Mouse (Mus musculus) spleen, adult 18-20 months (tissue): ENCODE measurements around the gene Best2.
A peak's percentile ranks its signal among the peaks of the same experiment; 100 is the strongest.

Source experiments
- DNase-seq, 2 experiments: peaks; one replicate each; pipeline ENCODE4 v3.0.0; 2022; ENCODE audit warnings: mixed read lengths in 2 of 2

The Best2 gene

GRCm38 (mm10) chr8:84981644-84982498, 32.5 kb downstream of the Best2 start:
- DNase-seq, result no peak

DNA sequence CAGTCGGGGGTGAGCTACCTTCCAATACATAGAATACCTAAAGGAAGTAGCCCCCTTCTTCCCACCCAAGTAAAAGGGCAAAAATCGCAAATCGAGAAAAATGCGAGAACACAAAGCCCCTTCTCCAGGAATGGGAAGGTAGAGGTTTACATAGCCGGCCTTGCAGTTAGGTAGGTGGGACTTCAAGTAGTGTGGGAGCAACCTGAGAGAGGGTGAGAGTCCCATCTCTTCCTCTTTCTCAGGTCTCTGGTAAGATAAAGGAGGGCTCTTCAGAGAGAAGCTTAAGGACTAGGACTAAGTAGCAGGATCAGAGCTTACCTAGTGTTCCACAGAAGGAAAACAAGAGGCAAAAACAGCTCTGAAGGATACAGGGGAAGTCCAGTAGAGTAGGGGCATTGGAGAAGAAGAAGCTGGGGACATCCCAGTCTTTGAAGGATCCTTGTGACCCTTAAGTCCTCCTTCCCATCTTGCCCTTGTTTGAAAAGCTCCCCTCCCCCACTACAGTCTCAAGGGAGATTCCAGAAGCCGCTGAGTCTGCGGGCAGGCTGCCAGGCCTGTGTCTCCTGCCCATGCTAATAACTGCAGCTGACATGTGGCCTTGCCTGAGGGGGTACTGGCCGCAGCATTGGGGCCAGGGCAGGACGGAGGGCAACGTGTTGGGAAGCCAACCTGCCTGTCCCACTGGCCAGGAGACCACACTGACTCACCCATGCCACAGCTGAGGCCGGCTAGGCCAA, 33.5 kb downstream of the Best2 start:
- peak; percentile 54 to 64 for DNase-seq

DNA sequence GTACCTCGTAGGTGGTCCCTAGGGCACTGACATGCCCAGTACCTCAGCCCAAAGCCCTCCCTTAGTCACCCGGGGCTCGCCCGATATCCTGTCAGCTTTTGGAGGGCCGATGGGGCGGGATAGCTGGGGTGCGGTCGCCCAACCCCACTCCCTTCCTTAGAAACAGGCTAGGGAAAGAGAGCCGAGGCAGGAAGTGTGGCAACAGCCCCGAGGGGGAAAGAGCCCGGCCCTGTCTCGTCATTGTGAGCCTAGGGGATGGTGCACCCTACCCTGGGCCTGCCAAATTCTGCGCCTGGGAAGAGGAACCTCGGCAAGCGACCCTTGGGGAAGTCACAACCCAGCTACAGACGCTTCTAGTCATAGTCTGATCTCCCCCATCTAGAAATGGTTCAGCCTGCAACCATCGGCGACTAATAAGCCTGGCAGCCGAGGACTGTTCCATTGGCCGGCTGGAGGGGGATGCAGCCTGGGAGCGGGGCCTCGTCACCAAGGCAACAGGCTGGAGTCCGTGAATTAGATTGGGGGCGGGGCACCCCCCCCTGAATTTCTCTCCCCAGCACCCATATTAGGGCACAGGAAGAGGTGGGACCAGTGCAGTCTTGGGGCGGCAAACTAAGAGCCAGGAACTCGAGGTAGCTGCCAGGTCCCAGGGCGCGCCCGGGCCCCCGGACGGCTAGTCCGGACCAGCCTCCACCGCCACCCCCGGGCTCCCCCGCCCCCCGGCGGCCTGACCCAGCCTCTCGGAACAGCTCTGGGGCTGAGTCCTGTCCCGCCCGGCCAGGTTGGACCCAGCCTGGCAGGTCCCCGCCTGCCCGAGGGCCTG, 34.5 kb downstream of the Best2 start:
- peak; percentile 93 for DNase-seq

- DNase-seq, result peak; percentile 89 to 96
Measured at GRCm38 (mm10) chr8:84978248-84978940, 35.9 kb downstream of the Best2 start, which contains the start of gene Junb. Junb (minus strand) TSS chr8:84978718.

DNA sequence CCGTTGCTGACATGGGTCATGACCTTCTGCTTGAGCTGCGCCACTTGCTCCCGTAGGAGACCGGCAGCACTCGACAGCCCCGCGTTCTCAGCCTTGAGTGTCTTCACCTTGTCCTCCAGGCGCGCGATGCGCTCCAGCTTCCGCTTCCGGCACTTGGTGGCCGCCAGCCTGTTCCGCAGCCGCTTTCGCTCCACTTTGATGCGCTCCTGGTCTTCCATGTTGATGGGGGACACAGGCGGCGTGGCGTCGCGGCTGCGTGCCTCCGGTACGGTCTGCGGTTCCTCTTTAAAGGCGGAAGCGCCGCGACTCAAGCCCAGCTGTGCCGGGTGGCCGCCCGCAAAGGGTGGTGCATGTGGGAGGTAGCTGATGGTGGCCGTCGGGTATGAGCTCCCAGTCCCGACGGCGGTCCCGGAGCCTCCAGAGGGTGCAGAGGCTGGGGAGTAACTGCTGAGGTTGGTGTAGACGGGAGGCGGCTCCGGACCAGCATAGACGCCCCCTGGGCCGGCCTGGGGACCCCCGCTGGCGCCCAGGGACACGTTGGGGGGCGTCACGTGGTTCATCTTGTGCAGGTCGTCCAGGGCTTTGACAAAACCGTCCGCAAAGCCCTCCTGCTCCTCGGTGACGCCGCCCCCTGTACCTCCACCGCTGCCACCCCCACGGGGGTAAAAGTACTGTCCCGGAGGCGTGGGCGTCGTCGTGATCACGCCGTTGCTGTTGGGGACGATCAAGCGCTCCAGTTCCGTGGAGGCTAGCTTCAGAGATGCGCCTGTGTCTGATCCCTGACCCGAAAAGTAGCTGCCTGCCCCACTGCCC, 36.7 kb downstream of the Best2 start:
- peak; percentile 72 to 75 for DNase-seq

GRCm38 (mm10) chr8:84976763-84977434, 37.4 kb downstream of the Best2 start:
- DNase-seq, result no peak

GRCm38 (mm10) chr8:84976031-84976762, 38.1 kb downstream of the Best2 start:
- DNase-seq, result peak; percentile 92 to 95

- peak; percentile 64 to 75 for DNase-seq
Measured at GRCm38 (mm10) chr8:84975434-84975833, 38.9 kb downstream of the Best2 start.

DNA sequence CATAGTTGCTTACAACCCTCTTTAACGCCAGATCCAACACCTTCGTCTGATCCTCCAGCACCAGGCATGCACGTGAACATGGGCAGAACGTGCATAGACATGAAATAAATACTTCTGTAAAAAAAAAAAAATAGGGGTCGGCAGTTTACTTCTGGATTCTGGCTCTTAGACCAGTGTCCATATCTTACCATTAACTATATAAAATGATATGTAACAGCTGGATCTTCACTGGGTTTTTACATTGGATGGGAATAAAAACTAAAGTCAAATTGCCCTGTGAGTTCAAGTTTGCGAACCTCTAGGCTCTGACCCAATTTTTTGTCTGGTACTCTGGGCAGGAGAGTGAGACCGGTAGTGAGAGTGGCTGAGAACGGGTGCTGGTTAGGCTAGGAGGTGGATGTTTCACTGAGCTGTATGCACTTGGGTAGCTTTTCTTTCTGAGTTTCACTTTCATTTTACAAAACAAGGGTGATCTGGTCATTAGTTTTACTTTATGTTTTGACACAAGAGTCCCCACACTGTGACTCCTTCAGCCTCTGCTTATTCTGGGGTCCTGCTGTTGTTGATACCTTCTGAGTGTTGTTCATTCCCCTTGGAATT, 39.7 kb downstream of the Best2 start:
- DNase-seq, result no peak

DNA sequence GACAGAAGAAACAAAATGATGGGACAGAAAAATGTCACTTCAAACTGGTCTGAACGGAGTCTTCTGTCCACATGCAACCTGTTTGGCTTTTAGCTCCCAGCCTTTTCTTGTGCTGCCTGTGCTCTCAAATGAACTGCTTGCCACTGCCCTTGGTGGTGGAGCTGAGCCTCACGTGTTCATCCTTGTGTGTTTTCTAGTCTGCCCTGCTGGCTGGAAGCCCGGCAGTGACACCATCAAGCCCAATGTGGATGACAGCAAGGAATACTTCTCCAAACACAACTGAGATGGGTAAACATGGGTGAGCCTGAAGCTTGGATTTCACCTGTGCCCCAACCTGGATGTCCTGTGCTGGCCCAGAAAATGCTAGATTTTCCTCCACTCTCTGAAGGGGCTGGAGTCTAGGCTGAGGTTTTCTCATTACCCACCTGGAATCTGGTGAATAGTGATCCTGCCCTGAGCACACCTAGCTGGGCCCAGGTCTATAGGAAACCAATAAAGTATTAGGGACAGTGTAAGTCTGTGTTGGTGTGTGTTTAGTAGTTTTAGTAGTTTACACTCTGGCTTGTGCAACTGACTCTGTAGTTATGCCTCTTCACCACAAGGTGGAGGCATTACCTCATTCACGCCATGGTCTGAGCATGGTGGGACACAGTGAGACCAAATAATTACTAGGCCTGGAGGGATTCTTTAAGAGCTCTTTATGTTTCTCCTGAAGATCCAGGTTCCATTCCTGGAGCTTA, 40.4 kb downstream of the Best2 start:
- no peak for DNase-seq

DNA sequence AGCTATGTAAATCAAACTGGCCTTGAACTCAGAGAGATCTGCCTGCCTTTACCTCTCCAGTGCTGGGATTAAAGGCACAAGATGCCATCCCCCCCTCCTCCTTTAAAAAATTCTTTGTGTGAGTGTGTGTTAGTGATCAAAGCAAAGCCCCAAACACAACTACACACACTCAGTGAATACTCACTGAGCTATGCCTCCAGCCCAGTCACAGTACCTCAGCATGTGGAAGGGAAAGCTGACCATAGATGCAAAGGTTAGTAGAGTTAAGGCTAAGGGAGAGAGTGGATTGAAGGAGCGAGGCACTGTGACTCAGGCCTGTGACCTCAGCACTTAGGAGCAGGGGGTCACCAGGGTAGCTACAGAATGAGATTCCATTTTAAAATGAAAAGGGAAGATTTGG, 41.3 kb downstream of the Best2 start:
- no peak for DNase-seq

GRCm38 (mm10) chr8:84970913-84971312, 43.4 kb downstream of the Best2 start:
- DNase-seq, result no peak

DNA sequence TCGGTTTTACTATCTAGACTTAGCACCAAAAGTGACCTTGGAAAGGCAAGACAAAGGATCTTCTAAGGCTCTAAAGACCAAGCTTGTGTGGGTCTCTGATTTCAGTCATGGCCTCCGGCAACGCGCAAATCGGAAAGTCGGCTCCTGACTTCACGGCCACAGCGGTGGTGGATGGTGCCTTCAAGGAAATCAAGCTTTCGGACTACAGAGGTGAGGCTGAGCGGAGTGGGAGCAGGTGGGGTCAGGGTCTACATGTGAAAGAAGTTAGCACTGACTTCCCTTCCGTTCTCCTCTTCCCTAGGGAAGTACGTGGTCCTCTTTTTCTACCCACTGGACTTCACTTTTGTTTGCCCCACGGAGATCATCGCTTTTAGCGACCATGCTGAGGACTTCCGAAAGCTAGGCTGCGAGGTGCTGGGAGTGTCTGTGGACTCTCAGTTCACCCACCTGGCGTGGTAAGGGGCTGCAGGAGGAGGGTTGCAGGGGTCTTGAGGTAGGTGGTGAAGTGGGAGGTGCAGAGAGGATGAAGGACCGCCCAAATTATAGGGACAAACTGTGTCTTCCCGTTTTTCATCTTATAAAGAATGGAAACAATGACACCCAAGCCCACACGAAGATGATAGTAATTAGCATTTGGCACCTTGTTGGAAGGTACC, 44.1 kb downstream of the Best2 start:
- no peak for DNase-seq

GRCm38 (mm10) chr8:84969241-84970134, 44.8 kb downstream of the Best2 start, which contains the start of the genes Gm49661, Prdx2 and Rnaseh2a:
Gm49661 (minus strand) TSS chr8:84969433.
Prdx2 (plus strand) TSS chr8:84969587.
Rnaseh2a (minus strand) TSS chr8:84969767.
- peak; percentile 49 to 62 for DNase-seq

- DNase-seq, result no peak
Measured at GRCm38 (mm10) chr8:84968650-84969049, 45.7 kb downstream of the Best2 start.

DNA sequence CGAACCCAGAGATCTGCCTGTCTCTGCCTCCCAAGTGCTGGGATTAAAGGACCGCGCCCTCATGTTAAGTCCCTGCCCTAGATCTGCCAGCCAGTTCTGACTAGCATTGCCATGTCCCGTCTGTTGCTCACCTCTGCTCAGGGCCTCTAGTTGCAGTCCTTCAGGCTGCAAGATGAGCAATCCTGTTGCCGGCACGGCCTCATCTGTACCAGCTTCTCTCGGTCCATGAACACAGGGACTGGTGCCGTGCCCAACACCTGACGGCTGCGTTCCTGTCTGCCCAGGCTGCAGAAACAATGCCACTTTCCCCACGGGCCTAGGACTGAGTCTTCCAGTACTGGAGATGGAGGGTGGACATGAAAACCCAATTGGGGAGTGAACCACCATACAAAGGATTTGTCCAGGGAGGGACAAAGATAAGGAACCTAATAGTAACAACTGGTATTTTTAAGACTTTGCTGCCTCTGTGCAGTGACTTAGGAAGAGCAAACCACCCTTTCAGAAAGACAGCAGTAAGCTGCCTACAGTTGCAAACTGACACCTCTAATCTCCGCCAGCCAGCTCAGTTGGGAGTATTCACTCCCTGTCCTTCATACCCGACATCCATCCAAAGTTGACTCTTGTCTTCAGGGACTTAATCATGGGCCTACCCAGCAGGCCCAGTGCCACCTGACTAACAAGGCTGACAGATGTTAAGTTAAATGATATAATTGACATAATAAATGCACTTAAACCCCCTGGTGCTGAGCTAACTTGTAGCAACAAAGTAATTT, 46.6 kb downstream of the Best2 start:
- DNase-seq, result no peak
